Mouse (Mus musculus) kidney, adult 2 months (tissue): ENCODE measurements around the gene Egfl6.

Source experiments
- CTCF ChIP-seq: fragments of 200-500 bp; conservative IDR thresholded peaks from 2 replicates; pipeline ENCODE4 v1.5.1; 2011; ENCODE audit warnings: low read depth, mild to moderate bottlenecking, control low read depth, low read length, moderate library complexity, mixed read lengths; ENCODE audit not compliant: insufficient read depth, insufficient read length
- POLR2A ChIP-seq: fragments of 200-500 bp; IDR thresholded peaks from one replicate; pipeline ENCODE4 v1.6.1; 2011; ENCODE audit warnings: low read depth, low read length, control low read depth

GRCm38 (mm10) chrX:166626174-166626573 is 40.7 kb upstream of the Egfl6 start:
- TF ChIP-seq POLR2A, result no peak
- TF ChIP-seq CTCF, result no peak
